Mouse (Mus musculus) testis, adult 2 months (tissue): ENCODE results near the gene Psmf1.

ENCODE experiments used
- CTCF ChIP-seq: fragments of 200-500 bp; IDR thresholded peaks from 2 replicates; pipeline ENCODE4 v1.5.1; 2012; ENCODE audit warnings: low read depth, mild to moderate bottlenecking, inconsistent platforms, low read length, moderate library complexity; ENCODE audit not compliant: control insufficient read depth, insufficient read depth, insufficient replicate concordance
- POLR2A ChIP-seq: fragments of 200-500 bp; IDR thresholded peaks from 2 replicates; pipeline ENCODE4 v1.6.1; 2012; ENCODE audit warnings: low read depth, mild to moderate bottlenecking, inconsistent platforms, low read length, moderate library complexity; ENCODE audit not compliant: control insufficient read depth

- no peak for TF ChIP-seq CTCF
- TF ChIP-seq POLR2A, result no peak
Observed at GRCm38 (mm10) chr2:151702146-151702850, 41.7 kb downstream of the Psmf1 start.
